Mouse (Mus musculus) kidney, embryonic 14.5 days (tissue): ENCODE results near the gene H2afv. TPM values are rescaled to one million over a fixed set of nuclear protein-coding genes. Genes with fewer than 3 reads are reported as not detected.

ENCODE experiments used
- ATAC-seq: fragments of 200-750 bp; cut with Nextera tagmentation; 2 replicates; pipeline ENCODE4 v1.8.0; 2017; ENCODE audit warnings: moderate number of reproducible peaks, mild to moderate bottlenecking, moderate TSS enrichment, moderate library complexity; ENCODE audit not compliant: low FRiP score, low TSS enrichment
- H3K27ac ChIP-seq: fragments of 300-500 bp; sonication (generic); 2 replicates; pipeline ENCODE4 v1.5.1; 2014; ENCODE audit warnings: low read depth, mild to moderate bottlenecking, low read length, moderate library complexity, mixed read lengths
- H3K27me3 ChIP-seq: fragments of 300-500 bp; sonication (generic); 2 replicates; pipeline ENCODE4 v1.6.1; 2014; ENCODE audit warnings: mild to moderate bottlenecking, low read length; ENCODE audit not compliant: control insufficient read depth, insufficient read depth
- H3K36me3 ChIP-seq: fragments of 300-500 bp; sonication (generic); 2 replicates; pipeline ENCODE4 v1.6.1; 2014; ENCODE audit warnings: low read length, mixed read lengths; ENCODE audit not compliant: control insufficient read depth, insufficient read depth
- H3K4me1 ChIP-seq: fragments of 300-500 bp; sonication (generic); 2 replicates; pipeline ENCODE4 v1.6.1; 2014; ENCODE audit warnings: low read length, mixed read lengths; ENCODE audit not compliant: control insufficient read depth, insufficient read depth
- H3K4me2 ChIP-seq: fragments of 300-500 bp; sonication (generic); replicated peaks from 2 replicates; pipeline ENCODE4 v1.6.1; 2014; ENCODE audit warnings: low read depth, mild to moderate bottlenecking, low read length
- H3K4me3 ChIP-seq: fragments of 300-500 bp; sonication (generic); 2 replicates; pipeline ENCODE4 v1.5.1; 2014; ENCODE audit warnings: mild to moderate bottlenecking, low read length
- H3K9ac ChIP-seq: fragments of 300-500 bp; sonication (generic); 2 replicates; pipeline ENCODE4 v1.6.1; 2014; ENCODE audit warnings: low read depth, mild to moderate bottlenecking, low read length, moderate library complexity
- H3K9me3 ChIP-seq: fragments of 300-500 bp; sonication (generic); 2 replicates; pipeline ENCODE4 v1.6.1; 2016; ENCODE audit warnings: low read length; ENCODE audit not compliant: control insufficient read depth
- WGBS: fragments of 180-500 bp; shearing (Covaris S2); extraction: QIAGEN DNeasy Blood & Tissue Kit; methylation state at CpG from one replicate; pipeline ENCODE4 v1.1.7; 2014; 5-methylcytosine and 5-hydroxymethylcytosine counted together
- polyA plus RNA-seq: library from polyadenylated mRNA; unstranded; fragments of >200 nt; fragmentation: Nextera tagmentation; extraction: Ambion mirVana; gene quantifications from 2 replicates; pipeline ENCODE4 v1.2.1, GENCODE M21; 2014

The H2afv gene
- polyA plus RNA-seq, 1 experiment from 2014 or later, result 654 TPM

DNA sequence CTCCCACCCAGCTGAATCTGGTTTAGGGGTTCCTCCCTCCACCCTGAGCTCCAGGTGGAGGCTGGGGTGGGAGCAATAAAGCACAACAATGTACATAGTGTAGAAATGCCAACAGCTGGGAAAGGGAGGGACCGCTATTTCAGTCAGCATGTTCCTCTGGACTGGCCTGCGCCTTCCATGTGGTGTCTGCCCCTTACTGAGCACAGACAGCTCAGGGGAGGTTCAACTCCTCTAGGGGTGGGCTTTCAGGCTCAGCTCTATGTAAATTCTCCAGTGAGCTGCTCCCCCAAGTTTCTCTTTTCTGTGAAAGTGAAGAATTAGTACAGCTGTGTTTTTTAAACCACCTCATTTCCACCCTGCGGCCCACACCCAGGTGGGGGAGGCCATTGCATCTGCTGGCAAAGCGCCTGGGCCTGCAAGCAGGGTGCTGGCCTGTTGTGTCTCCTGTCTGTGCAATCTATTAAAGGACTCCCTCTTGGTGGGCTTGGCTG, 38.6 kb downstream of the H2afv start:
- peak overlapping the region; percentile 44 for H3K9ac ChIP-seq
- H3K27ac ChIP-seq, result peak overlapping the region; percentile 86
- H3K27me3 ChIP-seq, result no peaks in the 10 kb centered on the region
- H3K9me3 ChIP-seq, result no peaks in the 10 kb centered on the region
- no peak overlapping the region for H3K4me2 ChIP-seq
- H3K36me3 ChIP-seq, result peaks cover 52% of the 10 kb centered on the region
- H3K4me1 ChIP-seq, result peaks cover 21% of the 10 kb centered on the region
- peak; percentile 52 for ATAC-seq
- 54% methylated on average over 4 of the region's 4 CpGs for WGBS
- H3K4me3 ChIP-seq, result no peak overlapping the region

DNA sequence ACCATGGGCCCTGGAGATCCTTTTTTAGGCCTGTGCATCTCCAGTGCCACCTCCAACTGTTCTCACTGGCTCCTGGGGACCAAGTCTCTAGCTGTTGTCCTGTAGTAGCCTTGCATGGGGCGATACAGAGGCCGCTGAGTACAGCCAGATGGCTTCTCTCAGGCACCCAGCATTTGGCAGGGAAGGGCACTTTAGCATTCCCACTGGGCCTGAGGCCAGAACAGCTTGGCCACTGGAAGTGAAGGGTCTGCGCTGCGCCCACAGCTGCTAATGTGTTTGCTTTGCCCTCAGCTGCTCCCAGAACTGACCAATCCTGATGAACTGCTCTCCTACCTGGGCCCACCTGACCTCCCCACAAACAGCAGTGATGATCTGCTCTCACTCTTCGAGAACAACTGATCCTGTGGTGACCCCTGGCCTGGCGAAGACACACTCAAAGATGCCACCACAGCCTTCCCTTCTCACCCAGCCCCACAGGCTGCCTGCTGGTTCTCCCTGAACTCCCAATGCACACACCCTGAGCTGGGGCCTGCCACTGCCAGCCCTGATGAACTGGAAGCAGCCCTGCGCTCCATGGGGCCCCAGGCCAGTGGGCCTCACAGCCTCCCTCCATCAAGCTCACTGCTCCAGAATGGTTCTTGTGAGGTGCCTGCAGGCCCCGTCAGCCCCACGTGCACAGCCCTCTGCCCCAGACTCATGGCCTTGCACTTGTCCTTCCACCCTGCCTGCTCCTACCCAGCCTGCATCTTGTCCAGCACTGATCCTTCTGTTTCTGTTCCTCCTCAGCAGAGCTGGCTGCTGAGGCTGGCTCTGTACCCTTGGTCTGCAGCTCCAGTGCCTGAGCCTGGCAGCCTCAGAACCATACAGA, 39.3 kb downstream of the H2afv start:
- H3K27ac ChIP-seq, result peak overlapping the region; percentile 86; the same call in 1 of the 2 replicates
- peak overlapping the region; percentile 44 for H3K9ac ChIP-seq
- H3K4me2 ChIP-seq, result no peak overlapping the region
- no peaks in the 10 kb centered on the region for H3K27me3 ChIP-seq
- peaks cover 21% of the 10 kb centered on the region for H3K4me1 ChIP-seq
- ATAC-seq, result 0 out of 2 replicates have a peak, but pooled peaks have one; percentile 5
- WGBS, result 76% methylated on average over 9 of the region's 9 CpGs
- no peaks in the 10 kb centered on the region for H3K9me3 ChIP-seq
- no peak overlapping the region for H3K4me3 ChIP-seq
- peaks cover 58% of the 10 kb centered on the region for H3K36me3 ChIP-seq

DNA sequence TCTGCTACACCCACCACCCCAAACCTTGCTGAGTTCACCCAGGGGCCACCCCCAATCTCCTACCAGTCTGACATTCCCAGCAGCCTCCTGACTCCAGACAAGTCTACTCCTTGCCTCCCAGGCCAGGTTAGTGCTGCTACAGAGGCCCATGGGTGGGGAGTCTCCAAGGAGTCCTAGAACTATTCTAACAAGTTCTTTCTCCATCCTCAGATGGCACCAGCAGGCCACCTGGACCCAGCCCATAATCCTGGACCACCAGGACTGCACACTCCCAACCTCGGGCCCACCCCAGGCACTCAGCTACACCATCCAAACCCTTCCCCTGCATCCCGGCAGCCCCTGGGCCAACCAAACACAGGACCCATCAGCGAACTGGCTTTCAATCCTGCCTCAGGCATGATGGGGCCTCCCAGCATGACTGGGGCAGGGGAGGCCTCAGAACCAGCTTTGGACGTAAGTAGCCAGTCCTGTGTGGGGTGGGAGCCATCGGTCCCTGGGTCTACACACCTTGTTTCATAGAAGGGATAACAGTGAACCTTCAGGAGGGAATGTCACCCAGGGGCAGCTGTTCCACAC, 40.3 kb downstream of the H2afv start:
- Histone ChIP-seq H3K4me1 (peaks cover 21% of the 10 kb centered on the region), H3K4me3 (no peak overlapping the region), H3K4me2 (no peak overlapping the region), H3K9me3 (no peaks in the 10 kb centered on the region), H3K9ac (no peak overlapping the region), H3K27ac (no peak overlapping the region), H3K27me3 (no peaks in the 10 kb centered on the region), H3K36me3 (peaks cover 68% of the 10 kb centered on the region)
- 90% methylated on average over 5 of the region's 5 CpGs for WGBS
- no peak for ATAC-seq

DNA sequence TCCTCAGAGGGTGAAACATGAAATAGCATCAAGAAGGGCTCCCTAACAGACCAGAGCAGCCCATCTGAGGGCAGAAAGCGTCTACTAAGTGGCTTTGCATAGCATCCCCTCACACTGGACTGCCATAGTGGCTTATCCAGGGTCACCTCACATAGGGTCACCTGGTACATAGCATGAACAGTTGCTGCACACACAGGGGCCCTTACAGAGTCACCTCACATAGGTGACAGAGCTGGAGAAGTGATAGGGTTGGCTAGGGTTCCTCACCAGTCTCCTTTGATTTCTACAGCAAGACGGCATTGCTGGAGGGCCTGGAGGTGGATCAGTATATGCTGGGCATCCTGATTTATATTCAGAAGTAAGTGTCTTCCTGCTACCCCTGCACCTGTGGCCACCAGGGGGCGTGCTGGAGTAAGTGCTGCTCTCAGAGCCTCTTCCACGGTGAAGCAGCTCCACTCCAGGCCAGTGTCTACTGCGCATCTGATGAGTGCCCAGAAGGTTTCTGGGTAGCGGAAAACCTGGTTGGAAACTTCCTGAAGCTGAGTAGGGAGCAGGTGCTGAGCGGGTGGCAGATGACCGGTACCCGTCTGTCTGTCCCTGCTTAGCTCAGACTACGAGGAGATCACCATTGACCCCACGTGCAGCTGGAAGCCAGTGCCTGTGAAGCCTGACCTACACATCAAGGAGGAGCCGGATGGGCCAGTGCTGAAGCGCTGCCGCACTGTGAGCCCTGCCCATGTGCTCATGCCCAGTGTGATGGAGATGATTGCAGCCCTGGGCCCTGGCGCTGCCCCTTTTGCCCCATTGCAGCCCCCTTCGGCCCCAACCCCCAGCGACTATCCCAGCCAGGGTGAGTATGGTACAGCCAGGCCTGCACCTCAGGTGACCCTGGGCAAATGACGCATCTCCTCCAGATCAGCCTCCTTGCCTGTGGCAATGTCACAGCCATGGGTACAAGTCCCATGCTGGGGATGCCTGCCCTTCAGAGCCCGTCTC, 41.4 kb downstream of the H2afv start:
- H3K27me3 ChIP-seq, result no peaks in the 10 kb centered on the region
- no peaks in the 10 kb centered on the region for H3K9me3 ChIP-seq
- WGBS, result 90% methylated on average over 19 of the region's 19 CpGs
- H3K36me3 ChIP-seq, result peaks cover 78% of the 10 kb centered on the region
- peaks cover 21% of the 10 kb centered on the region for H3K4me1 ChIP-seq
- ATAC-seq, result no peak
- H3K4me2 ChIP-seq, result no peak overlapping the region
- H3K4me3 ChIP-seq, result no peak overlapping the region
- no peak overlapping the region for H3K9ac ChIP-seq
- H3K27ac ChIP-seq, result no peak overlapping the region

GRCm38 (mm10) chr11:6398141-6398540, 46.1 kb downstream of the H2afv start:
- H3K9ac ChIP-seq, result no peak overlapping the region
- no peaks in the 10 kb centered on the region for H3K4me1 ChIP-seq
- H3K4me3 ChIP-seq, result no peak overlapping the region
- H3K27me3 ChIP-seq, result no peaks in the 10 kb centered on the region
- H3K4me2 ChIP-seq, result no peak overlapping the region
- peaks cover 84% of the 10 kb centered on the region for H3K36me3 ChIP-seq
- 96% methylated on average over 10 of the region's 10 CpGs for WGBS
- H3K27ac ChIP-seq, result no peak overlapping the region
- no peaks in the 10 kb centered on the region for H3K9me3 ChIP-seq
- no peak for ATAC-seq

GRCm38 (mm10) chr11:6395565-6395964, 48.7 kb downstream of the H2afv start:
- no peak for ATAC-seq
- H3K4me1 ChIP-seq, result peaks cover 7% of the 10 kb centered on the region; the same call in 1 of the 2 replicates
- H3K4me3 ChIP-seq, result no peak overlapping the region
- 88% methylated on average over 5 of the region's 5 CpGs for WGBS
- H3K9me3 ChIP-seq, result no peaks in the 10 kb centered on the region
- no peak overlapping the region for H3K4me2 ChIP-seq
- no peak overlapping the region for H3K27ac ChIP-seq
- no peak overlapping the region for H3K9ac ChIP-seq
- peaks cover 64% of the 10 kb centered on the region for H3K36me3 ChIP-seq
- H3K27me3 ChIP-seq, result no peaks in the 10 kb centered on the region

- Histone ChIP-seq H3K4me2 (no peak overlapping the region), H3K4me3 (no peak overlapping the region), H3K27ac (no peak overlapping the region), H3K4me1 (peaks cover 16% of the 10 kb centered on the region), H3K9ac (no peak overlapping the region), H3K27me3 (no peaks in the 10 kb centered on the region), H3K36me3 (peaks cover 48% of the 10 kb centered on the region), H3K9me3 (no peaks in the 10 kb centered on the region)
- no peak for ATAC-seq
- WGBS, result 67% methylated on average over 1 of the region's 1 CpGs
Measured at GRCm38 (mm10) chr11:6393866-6394265, 50.4 kb downstream of the H2afv start.

GRCm38 (mm10) chr11:6392857-6393256, 51.4 kb downstream of the H2afv start:
- Histone ChIP-seq H3K9me3 (no peaks in the 10 kb centered on the region), H3K27ac (no peak overlapping the region), H3K4me3 (no peak overlapping the region), H3K4me1 (peaks cover 16% of the 10 kb centered on the region), H3K4me2 (no peak overlapping the region), H3K9ac (no peak overlapping the region), H3K36me3 (peaks cover 40% of the 10 kb centered on the region), H3K27me3 (no peaks in the 10 kb centered on the region)
- no peak for ATAC-seq
- WGBS, result 82% methylated on average over 6 of the region's 6 CpGs
